Mouse (Mus musculus): ENCODE data around the gene Dagla. TPM values are rescaled to one million over a fixed set of nuclear protein-coding genes. Genes with fewer than 3 reads are reported as not detected.

Gene Dagla
- polyA plus RNA-seq, 2 experiments: 2.4 to 8.1 TPM

DNA sequence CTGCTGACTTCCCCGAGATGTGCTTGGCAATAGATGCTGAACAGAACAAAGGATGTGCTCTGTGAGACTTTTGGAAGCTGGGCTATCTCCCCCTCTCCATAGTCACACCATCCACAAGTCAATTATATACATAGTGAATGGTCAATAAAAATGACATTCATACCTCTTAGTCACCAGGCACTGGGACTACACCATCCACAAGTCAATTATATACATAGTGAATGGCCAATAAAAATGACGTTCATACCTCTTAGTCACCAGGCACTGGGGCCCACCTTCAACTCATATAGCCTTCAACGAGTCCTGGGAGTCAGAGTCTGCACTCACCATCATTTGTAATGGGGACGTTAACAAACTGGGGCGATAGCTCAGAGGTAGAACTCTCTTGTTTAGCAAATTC lies 19.2 kb upstream of the Dagla start:
- no peaks in the 10 kb centered on the region for H3K36me3 ChIP-seq (ENCODE audit: control insufficient read depth, insufficient read depth, low read length)
- H3K4me1 ChIP-seq (ENCODE audit: control insufficient read depth, insufficient read depth, low read length): no peaks in the 10 kb centered on the region
- no peak for TF ChIP-seq POLR2A (IDR thresholded peaks at IDR 0.05; ENCODE audit: borderline replicate concordance, extremely low read depth, insufficient read depth, insufficient read length)
- DNase-seq (ENCODE audit: low spot score) (no peak), ATAC-seq (ENCODE audit: low FRiP score, low read depth) (no peak)
- no peak overlapping the region for H3K27ac ChIP-seq (replicated peaks; ENCODE audit: low read depth, low read length)
- no peak overlapping the region for H3K9ac ChIP-seq (ENCODE audit: low read depth, low read length, severe bottlenecking)
- no peaks in the 10 kb centered on the region for H3K9me3 ChIP-seq (ENCODE audit: control insufficient read depth, low read length)
- H3K4me3 ChIP-seq (replicated peaks; ENCODE audit: low read length): no peak overlapping the region
- no peaks in the 10 kb centered on the region for H3K27me3 ChIP-seq (ENCODE audit: control insufficient read depth, insufficient read depth, low read length)
- 65% methylated on average over 5 of the region's 5 CpGs for WGBS
- no peak overlapping the region for H3K4me2 ChIP-seq (replicated peaks; ENCODE audit: low read depth, low read length, severe bottlenecking)

DNA sequence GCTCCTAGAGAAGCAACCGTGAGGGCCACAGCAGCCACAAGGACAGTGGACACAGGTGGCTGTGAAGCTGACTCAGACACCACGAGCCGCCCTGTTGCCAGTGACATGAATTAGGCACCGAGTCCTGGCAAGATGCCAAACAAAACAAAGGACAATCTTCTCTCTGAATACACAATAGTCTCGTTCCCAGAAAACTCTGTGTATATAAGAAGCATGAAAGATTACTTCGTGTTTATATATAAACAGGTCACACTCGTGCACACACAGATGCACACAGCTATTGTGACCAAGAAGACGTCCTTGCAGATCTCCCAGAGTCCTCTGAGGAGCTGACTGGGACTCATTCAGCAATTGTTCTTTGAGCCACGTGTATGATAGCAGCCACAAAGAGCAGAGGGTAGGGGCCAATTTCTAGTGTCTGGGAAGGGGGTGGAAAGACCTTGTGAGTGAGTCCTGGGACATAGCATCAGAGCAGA lies 18.7 kb upstream of the Dagla start:
- no peaks in the 10 kb centered on the region for H3K27me3 ChIP-seq (ENCODE audit: control insufficient read depth, insufficient read depth, low read length)
- H3K4me2 ChIP-seq (replicated peaks; ENCODE audit: low read depth, low read length, severe bottlenecking): no peak overlapping the region
- no peak overlapping the region for H3K4me3 ChIP-seq (replicated peaks; ENCODE audit: low read length)
- 45% methylated on average over 9 of the region's 9 CpGs for WGBS
- ATAC-seq (ENCODE audit: low FRiP score, low read depth) (no peak), DNase-seq (ENCODE audit: low spot score) (no peak)
- no peaks in the 10 kb centered on the region for H3K36me3 ChIP-seq (ENCODE audit: control insufficient read depth, insufficient read depth, low read length)
- no peak overlapping the region for H3K9ac ChIP-seq (ENCODE audit: low read depth, low read length, severe bottlenecking)
- no peaks in the 10 kb centered on the region for H3K9me3 ChIP-seq (ENCODE audit: control insufficient read depth, low read length)
- H3K4me1 ChIP-seq (ENCODE audit: control insufficient read depth, insufficient read depth, low read length): no peaks in the 10 kb centered on the region
- TF ChIP-seq POLR2A (IDR thresholded peaks at IDR 0.05; ENCODE audit: borderline replicate concordance, extremely low read depth, insufficient read depth, insufficient read length): no peak
- H3K27ac ChIP-seq (replicated peaks; ENCODE audit: low read depth, low read length): no peak overlapping the region

DNA sequence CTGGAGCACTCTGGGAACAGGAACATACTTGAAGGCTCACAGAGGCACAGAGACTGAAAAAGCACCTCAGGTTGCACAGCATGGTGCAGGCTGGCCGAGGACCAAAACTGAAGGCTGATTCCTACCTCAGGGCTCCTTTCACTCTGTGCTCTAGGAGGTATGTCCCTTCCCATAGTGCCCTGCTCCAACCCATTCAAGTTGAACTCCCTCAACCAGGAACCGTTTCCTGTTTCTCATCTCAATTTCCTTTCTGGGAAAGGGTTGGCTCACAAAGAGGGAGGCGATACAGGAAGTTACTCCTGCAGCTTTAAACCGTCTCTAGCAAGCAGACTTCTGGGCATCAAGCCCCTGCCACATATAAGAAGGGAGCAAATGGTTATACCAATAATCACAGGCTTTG lies 13.1 kb upstream of the Dagla start:
- H3K4me1 ChIP-seq (ENCODE audit: control insufficient read depth, insufficient read depth, low read length): no peaks in the 10 kb centered on the region; the same call in 1 of the 2 replicates
- no peak for TF ChIP-seq POLR2A (IDR thresholded peaks at IDR 0.05; ENCODE audit: borderline replicate concordance, extremely low read depth, insufficient read depth, insufficient read length)
- 53% methylated on average over 4 of the region's 4 CpGs for WGBS
- H3K9ac ChIP-seq (ENCODE audit: low read depth, low read length, severe bottlenecking): no peak overlapping the region
- H3K4me2 ChIP-seq (replicated peaks; ENCODE audit: low read depth, low read length, severe bottlenecking): no peak overlapping the region
- H3K27me3 ChIP-seq (ENCODE audit: control insufficient read depth, insufficient read depth, low read length): no peaks in the 10 kb centered on the region
- H3K36me3 ChIP-seq (ENCODE audit: control insufficient read depth, insufficient read depth, low read length): no peaks in the 10 kb centered on the region
- no peak overlapping the region for H3K4me3 ChIP-seq (replicated peaks; ENCODE audit: low read length)
- DNase-seq (ENCODE audit: low spot score) (no peak), ATAC-seq (ENCODE audit: low FRiP score, low read depth) (no peak)
- H3K27ac ChIP-seq (replicated peaks; ENCODE audit: low read depth, low read length): no peak overlapping the region
- no peaks in the 10 kb centered on the region for H3K9me3 ChIP-seq (ENCODE audit: control insufficient read depth, low read length)

DNA sequence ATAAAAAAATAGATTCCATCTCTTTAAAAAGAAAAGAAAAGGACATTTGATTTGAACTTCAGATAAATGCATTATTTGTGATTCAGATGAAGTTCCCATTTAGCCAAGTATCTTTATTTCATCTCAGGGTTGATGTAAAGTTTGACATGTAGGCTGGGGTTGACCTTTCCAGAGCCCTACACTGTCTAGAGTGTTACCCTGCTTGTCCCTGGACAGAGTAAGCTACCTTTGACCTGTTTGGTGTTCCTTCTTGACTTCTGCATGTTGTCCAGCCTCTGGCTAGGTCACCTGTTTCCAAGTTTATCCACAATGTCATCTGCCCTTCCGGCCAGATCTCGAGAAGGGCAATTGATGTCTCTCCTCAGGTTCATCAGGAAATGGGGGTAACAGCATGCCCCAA lies 12.7 kb upstream of the Dagla start:
- H3K27ac ChIP-seq (replicated peaks; ENCODE audit: low read depth, low read length): no peak overlapping the region
- no peak for TF ChIP-seq POLR2A (IDR thresholded peaks at IDR 0.05; ENCODE audit: borderline replicate concordance, extremely low read depth, insufficient read depth, insufficient read length)
- no peaks in the 10 kb centered on the region for H3K9me3 ChIP-seq (ENCODE audit: control insufficient read depth, low read length)
- no peaks in the 10 kb centered on the region for H3K36me3 ChIP-seq (ENCODE audit: control insufficient read depth, insufficient read depth, low read length)
- DNase-seq (ENCODE audit: low spot score): no peak
- no peaks in the 10 kb centered on the region for H3K27me3 ChIP-seq (ENCODE audit: control insufficient read depth, insufficient read depth, low read length)
- no peak overlapping the region for H3K9ac ChIP-seq (ENCODE audit: low read depth, low read length, severe bottlenecking)
- no peak overlapping the region for H3K4me2 ChIP-seq (replicated peaks; ENCODE audit: low read depth, low read length, severe bottlenecking)
- ATAC-seq (ENCODE audit: low FRiP score, low read depth): no peak
- H3K4me1 ChIP-seq (ENCODE audit: control insufficient read depth, insufficient read depth, low read length): no peaks in the 10 kb centered on the region; the same call in 1 of the 2 replicates
- no peak overlapping the region for H3K4me3 ChIP-seq (replicated peaks; ENCODE audit: low read length)
- WGBS: 87% methylated on average over 2 of the region's 2 CpGs

DNA sequence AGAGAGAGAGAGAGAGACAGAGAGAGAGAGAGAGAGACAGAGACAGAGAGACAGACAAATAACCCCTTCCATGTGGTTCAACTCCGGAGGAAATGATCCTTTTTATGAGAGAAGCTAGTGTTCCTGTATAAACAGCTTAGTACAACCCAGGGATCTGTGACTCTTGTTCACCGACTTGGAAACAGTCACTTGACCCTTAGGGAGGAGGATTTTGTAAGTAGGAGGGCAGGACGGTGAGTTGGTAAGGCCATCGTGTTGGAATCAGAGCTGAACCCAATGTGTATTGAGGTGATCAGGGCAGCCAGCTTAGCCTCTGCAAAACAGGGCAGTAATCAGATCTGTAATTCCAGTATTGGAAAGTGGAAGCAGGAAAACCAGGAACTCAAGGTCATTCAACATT lies 12.3 kb upstream of the Dagla start:
- Histone ChIP-seq H3K9ac (ENCODE audit: low read depth, low read length, severe bottlenecking) (no peak overlapping the region), H3K4me2 (replicated peaks; ENCODE audit: low read depth, low read length, severe bottlenecking) (no peak overlapping the region), H3K9me3 (ENCODE audit: control insufficient read depth, low read length) (no peaks in the 10 kb centered on the region), H3K27me3 (ENCODE audit: control insufficient read depth, insufficient read depth, low read length) (no peaks in the 10 kb centered on the region), H3K36me3 (ENCODE audit: control insufficient read depth, insufficient read depth, low read length) (no peaks in the 10 kb centered on the region), H3K27ac (replicated peaks; ENCODE audit: low read depth, low read length) (no peak overlapping the region), H3K4me3 (replicated peaks; ENCODE audit: low read length) (no peak overlapping the region), H3K4me1 (ENCODE audit: control insufficient read depth, insufficient read depth, low read length) (no peaks in the 10 kb centered on the region; the same call in 1 of the 2 replicates)
- no peak for TF ChIP-seq POLR2A (IDR thresholded peaks at IDR 0.05; ENCODE audit: borderline replicate concordance, extremely low read depth, insufficient read depth, insufficient read length)
- WGBS: 24% methylated on average over 4 of the region's 4 CpGs
- DNase-seq (ENCODE audit: low spot score): no peak
- ATAC-seq (ENCODE audit: low FRiP score, low read depth): no peak

DNA sequence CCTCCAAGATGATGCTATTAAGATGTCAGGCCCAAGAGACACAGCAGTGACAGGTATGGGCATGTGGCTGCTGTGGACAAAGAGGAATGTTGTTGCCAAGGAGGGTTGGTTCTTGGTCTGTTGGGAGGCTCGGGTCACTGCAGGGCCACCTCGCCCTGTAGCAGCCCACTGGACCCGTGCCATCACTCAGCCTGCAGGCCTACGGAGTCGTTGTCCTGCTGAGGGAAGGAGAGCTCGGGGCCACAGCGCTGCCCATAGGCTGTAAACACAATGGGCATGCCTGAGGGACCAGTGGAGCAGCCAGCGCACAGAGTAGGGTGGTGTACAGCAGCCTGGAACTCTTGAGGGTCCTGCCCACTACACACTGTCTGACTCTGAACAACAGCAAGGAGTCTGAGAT lies 7.4 kb upstream of the Dagla start:
- no peak for DNase-seq (ENCODE audit: low spot score)
- ATAC-seq (ENCODE audit: low FRiP score, low read depth): no peak
- WGBS: 72% methylated on average over 8 of the region's 8 CpGs

More for the DNA sequence above, 7.4 kb upstream of the Dagla start:
- H3K4me3 ChIP-seq (replicated peaks; ENCODE audit: low read length): no peak overlapping the region
- no peak overlapping the region for H3K27ac ChIP-seq (replicated peaks; ENCODE audit: low read depth, low read length)
- no peaks in the 10 kb centered on the region for H3K9me3 ChIP-seq (ENCODE audit: control insufficient read depth, low read length)
- no peak overlapping the region for H3K9ac ChIP-seq (ENCODE audit: low read depth, low read length, severe bottlenecking)
- no peak overlapping the region for H3K4me2 ChIP-seq (replicated peaks; ENCODE audit: low read depth, low read length, severe bottlenecking)
- no peaks in the 10 kb centered on the region for H3K27me3 ChIP-seq (ENCODE audit: control insufficient read depth, insufficient read depth, low read length)
- H3K36me3 ChIP-seq (ENCODE audit: control insufficient read depth, insufficient read depth, low read length): no peaks in the 10 kb centered on the region
- TF ChIP-seq POLR2A (IDR thresholded peaks at IDR 0.05; ENCODE audit: borderline replicate concordance, extremely low read depth, insufficient read depth, insufficient read length): no peak
- peaks cover 11% of the 10 kb centered on the region; the same call in 1 of the 2 replicates for H3K4me1 ChIP-seq (ENCODE audit: control insufficient read depth, insufficient read depth, low read length)

All from limb, embryonic 14.5 days (tissue).